Comparison of ENCODE assay signal across 13 mouse cellular contexts in genomic region chr1:183120341-183120923, GRCm38 (mm10).
DNase-seq lines count a peak whose midpoint lies in the region; ATAC-seq and TF ChIP-seq lines count a peak whose summit lies in the region.
"Had no signal": no experiment of that assay in that cellular context is flagged by ENCODE, and none has a peak within 500 bp of the region (broad histone marks: within the 10 kb centered on the region; RNA-seq: fewer than 3 reads in every experiment).

No protein-coding gene starts in this region.

- no peak overlapping the region for H3K4me2 ChIP-seq in heart, embryonic 11.5 days
- H3K4me2 ChIP-seq in lung, postnatal 0 days (replicated peaks; ENCODE audit: low read depth, low read length): peak overlapping the region; percentile 1; the same call in 1 of the 2 replicates
- peak overlapping the region; percentile 27 for H3K4me2 ChIP-seq in neural tube, embryonic 15.5 days

- TF ChIP-seq POLR2A in heart, adult 2 months (IDR thresholded peaks at IDR 0.05; ENCODE audit: insufficient read depth, low read depth, low read length): no peak
- no peak for TF ChIP-seq POLR2A in lung, adult 2 months (IDR thresholded peaks at IDR 0.05; ENCODE audit: borderline replicate concordance, extremely low read depth, low read depth, low read length)

- H3K4me3 ChIP-seq in heart, adult 2 months: no peak overlapping the region
- H3K4me3 ChIP-seq in heart, embryonic 11.5 days (ENCODE audit: low read depth, low read length): no peak overlapping the region
- H3K4me3 ChIP-seq in lung, postnatal 0 days (ENCODE audit: low read depth, low read length): no peak overlapping the region
- no peak overlapping the region for H3K4me3 ChIP-seq in lung, adult 2 months (replicated peaks; ENCODE audit: extremely low read depth, low read depth, low read length)
- no peak overlapping the region for H3K4me3 ChIP-seq in neural tube, embryonic 15.5 days (replicated peaks)
- no peak overlapping the region for H3K4me3 ChIP-seq in midbrain, embryonic 10.5 days
- H3K4me3 ChIP-seq: myocyte had no signal

- no peaks in the 10 kb centered on the region for H3K9me3 ChIP-seq in heart, embryonic 11.5 days (replicated peaks; ENCODE audit: control insufficient read depth, low read length)
- H3K9me3 ChIP-seq in lung, postnatal 0 days (ENCODE audit: low read length): no peaks in the 10 kb centered on the region
- H3K9me3 ChIP-seq in neural tube, embryonic 15.5 days (replicated peaks): no peaks in the 10 kb centered on the region
- H3K9me3 ChIP-seq in midbrain, embryonic 10.5 days (replicated peaks): no peaks in the 10 kb centered on the region

- ATAC-seq in heart, embryonic 11.5 days (replicated peaks; ENCODE audit: insufficient number of reproducible peaks, low FRiP score, low TSS enrichment): no peak
- ATAC-seq in lung, postnatal 0 days: no peak
- no peak for ATAC-seq in neural tube, embryonic 15.5 days (ENCODE audit: low FRiP score)

- H3K4me1 ChIP-seq in heart, adult 2 months (ENCODE audit: control insufficient read depth, insufficient read depth, low read length): no peaks in the 10 kb centered on the region
- H3K4me1 ChIP-seq in heart, embryonic 11.5 days (ENCODE audit: control insufficient read depth, insufficient read depth, low read length): peaks cover 4% of the 10 kb centered on the region; the same call in 1 of the 2 replicates
- H3K4me1 ChIP-seq in lung, postnatal 0 days (ENCODE audit: insufficient read depth, low read depth, low read length): no peaks in the 10 kb centered on the region
- no peaks in the 10 kb centered on the region for H3K4me1 ChIP-seq in lung, adult 2 months (ENCODE audit: control insufficient read depth, insufficient read depth, low read length)
- H3K4me1 ChIP-seq in neural tube, embryonic 15.5 days: peaks cover 53% of the 10 kb centered on the region
- peaks cover 13% of the 10 kb centered on the region for H3K4me1 ChIP-seq in midbrain, embryonic 10.5 days

- H3K27ac ChIP-seq in heart, adult 2 months: peak overlapping the region; percentile 41; the same call in 1 of the 2 replicates
- H3K27ac ChIP-seq in heart, embryonic 11.5 days (ENCODE audit: low read depth, low read length): no peak overlapping the region
- no peak overlapping the region for H3K27ac ChIP-seq in lung, postnatal 0 days (ENCODE audit: low read length)
- peak overlapping the region; percentile 18; the same call in 1 of the 2 replicates for H3K27ac ChIP-seq in neural tube, embryonic 15.5 days (replicated peaks)
- H3K27ac ChIP-seq in midbrain, embryonic 10.5 days (replicated peaks): no peak overlapping the region
- H3K27ac ChIP-seq: liver, embryonic 14.5 days had no signal

- no peak overlapping the region for H3K9ac ChIP-seq in heart, adult 2 months (ENCODE audit: low read depth, low read length)
- no peak overlapping the region for H3K9ac ChIP-seq in heart, embryonic 11.5 days (ENCODE audit: low read depth, low read length)
- no peak overlapping the region for H3K9ac ChIP-seq in lung, postnatal 0 days (replicated peaks; ENCODE audit: low read depth)
- H3K9ac ChIP-seq in neural tube, embryonic 15.5 days (replicated peaks): no peak overlapping the region
- H3K9ac ChIP-seq: liver, embryonic 14.5 days had no signal

- peak in 1 of 2 experiments; percentile 40 for DNase-seq in heart, adult 2 months
- no peak for DNase-seq in lung, postnatal 0 days (ENCODE audit: low spot score)
- DNase-seq in lung, adult 2 months: no peak
- peak; percentile 38 to 39 for DNase-seq in heart, postnatal 10 days
- DNase-seq in thymus, postnatal 25 days: no peak
- no peak for DNase-seq in midbrain, embryonic 10.5 days (ENCODE audit: low spot score)
- DNase-seq: cerebellum, postnatal 14 days; spleen, adult 18-20 months; thymus, postnatal 14 days had no signal

- no peaks in the 10 kb centered on the region for H3K36me3 ChIP-seq in heart, adult 2 months (ENCODE audit: control insufficient read depth, insufficient read depth, low read length)
- no peaks in the 10 kb centered on the region for H3K36me3 ChIP-seq in heart, embryonic 11.5 days (ENCODE audit: control insufficient read depth, insufficient read depth, low read length)
- H3K36me3 ChIP-seq in lung, postnatal 0 days (ENCODE audit: insufficient read depth, low read length): no peaks in the 10 kb centered on the region
- no peaks in the 10 kb centered on the region for H3K36me3 ChIP-seq in neural tube, embryonic 15.5 days
- H3K36me3 ChIP-seq in midbrain, embryonic 10.5 days: no peaks in the 10 kb centered on the region

- WGBS in heart, adult 2 months: 79% methylated on average over 12 of the region's 12 CpGs
- WGBS in heart, embryonic 11.5 days (ENCODE audit: insufficient replicate concordance): 76% methylated on average over 12 of the region's 12 CpGs
- WGBS in lung, postnatal 0 days: 66% methylated on average over 12 of the region's 12 CpGs
- WGBS in lung, adult 2 months: 78% methylated on average over 12 of the region's 12 CpGs
- WGBS in neural tube, embryonic 15.5 days: 61% methylated on average over 12 of the region's 12 CpGs
- WGBS in midbrain, embryonic 10.5 days: 96% methylated on average over 12 of the region's 12 CpGs

- H3K27me3 ChIP-seq in heart, adult 2 months (ENCODE audit: control insufficient read depth, insufficient read depth, low read length): no peaks in the 10 kb centered on the region
- no peaks in the 10 kb centered on the region for H3K27me3 ChIP-seq in heart, embryonic 11.5 days (ENCODE audit: control insufficient read depth, insufficient read depth, low read length)
- no peaks in the 10 kb centered on the region for H3K27me3 ChIP-seq in lung, postnatal 0 days (replicated peaks; ENCODE audit: insufficient read depth, low read length)
- H3K27me3 ChIP-seq in neural tube, embryonic 15.5 days (replicated peaks): no peaks in the 10 kb centered on the region
- no peaks in the 10 kb centered on the region for H3K27me3 ChIP-seq in midbrain, embryonic 10.5 days (ENCODE audit: low read depth, poor library complexity, severe bottlenecking)

- no peak for TF ChIP-seq EP300 in heart, adult 2 months (IDR thresholded peaks at IDR 0.05; ENCODE audit: insufficient read depth, low read depth, low read length)
- no peak for TF ChIP-seq EP300 in lung, postnatal 0 days (IDR thresholded peaks at IDR 0.05)

- no peaks in the 10 kb centered on the region for H3K79me2 ChIP-seq in heart, adult 2 months (replicated peaks; ENCODE audit: control insufficient read depth, insufficient read depth, low read length)

- intact Hi-C loops in heart, adult 2 months (cut with DNase I): no loop called here
- intact Hi-C loops in heart, postnatal 10 days (cut with DNase I): no loop called here

- TF ChIP-seq CTCF in heart, adult 2 months (IDR thresholded peaks at IDR 0.05): no peak
- no peak for TF ChIP-seq CTCF in lung, postnatal 0 days (IDR thresholded peaks at IDR 0.05)
- TF ChIP-seq CTCF in lung, adult 2 months (IDR thresholded peaks at IDR 0.05; ENCODE audit: insufficient read depth, low read length): no peak

Comparison
In these comparisons a context has a peak if more than half of its experiments do, and no peak if none do; other contexts are left out.
1. H3K27ac ChIP-seq: peak in heart, adult 2 months (single experiment) and neural tube, embryonic 15.5 days (single experiment); none in heart, embryonic 11.5 days (single experiment), lung, postnatal 0 days (single experiment) and midbrain, embryonic 10.5 days (single experiment).
2. DNase-seq: peak in heart, postnatal 10 days (2 of 2); none in lung, postnatal 0 days (single experiment), lung, adult 2 months (single experiment), thymus, postnatal 25 days (single experiment) and midbrain, embryonic 10.5 days (single experiment).